Mouse (Mus musculus) heart, adult 2 months (tissue): Measurements from ENCODE around the gene Arfgap3. TPM values are rescaled to one million over a fixed set of nuclear protein-coding genes. Genes with fewer than 3 reads are reported as not detected.

Experiments used
- DNase-seq, 2 experiments: peaks; one replicate each; pipeline ENCODE4 v3.0.0; 2021
- H3K27ac ChIP-seq: fragments of 200-600 bp; 2 replicates; pipeline ENCODE4 v1.8.1; 2022
- H3K27me3 ChIP-seq: fragments of 200-500 bp; 2 replicates; pipeline ENCODE4 v1.6.1; 2012; ENCODE audit warnings: mild to moderate bottlenecking, low read length, inconsistent platforms, mixed read lengths; ENCODE audit not compliant: control insufficient read depth, insufficient read depth
- H3K36me3 ChIP-seq: fragments of 200-500 bp; 2 replicates; pipeline ENCODE4 v1.6.1; 2012; ENCODE audit warnings: low read length, inconsistent platforms; ENCODE audit not compliant: control insufficient read depth, insufficient read depth
- H3K4me1 ChIP-seq: fragments of 200-500 bp; 2 replicates; pipeline ENCODE4 v1.6.1; 2011; ENCODE audit warnings: low read length; ENCODE audit not compliant: control insufficient read depth, insufficient read depth
- H3K4me3 ChIP-seq: fragments of 200-600 bp; 2 replicates; pipeline ENCODE4 v1.8.1; 2022
- H3K79me2 ChIP-seq: fragments of 200-500 bp; replicated peaks from 2 replicates; pipeline ENCODE4 v1.6.1; 2012; ENCODE audit warnings: mild to moderate bottlenecking, inconsistent platforms, low read length, moderate library complexity, mixed read lengths; ENCODE audit not compliant: control insufficient read depth, insufficient read depth
- H3K9ac ChIP-seq: fragments of 200-500 bp; 2 replicates; pipeline ENCODE4 v1.6.1; 2012; ENCODE audit warnings: low read depth, mild to moderate bottlenecking, control low read depth, inconsistent platforms, low read length, mixed read lengths
- CTCF ChIP-seq: fragments of 200-600 bp; IDR thresholded peaks from 2 replicates; pipeline ENCODE4 v1.8.1; 2022; ENCODE audit warnings: antibody characterized with exemption, mild to moderate bottlenecking, moderate library complexity
- EP300 ChIP-seq: fragments of 200-500 bp; IDR thresholded peaks from 2 replicates; pipeline ENCODE4 v1.6.1; 2011; ENCODE audit warnings: low read depth, low read length, control low read depth; ENCODE audit not compliant: insufficient read depth
- POLR2A ChIP-seq: fragments of 200-500 bp; IDR thresholded peaks from 2 replicates; pipeline ENCODE4 v1.6.1; 2011; ENCODE audit warnings: mild to moderate bottlenecking, low read depth, low read length, control low read depth; ENCODE audit not compliant: insufficient read depth
- WGBS: fragments of 180-500 bp; shearing (Covaris S2); methylation state at CpG from one replicate; pipeline ENCODE4 v1.1.7; 2018; 5-methylcytosine and 5-hydroxymethylcytosine counted together
- intact Hi-C: fragments of 180-260 bp; cut with DNase I; formaldehyde crosslinking; loops from one replicate; pipeline ENCODE4 v1.15.1; 2025
- polyA plus RNA-seq: library from polyadenylated mRNA; depleted of rRNA; stranded (reverse); fragments of >200 nt; gene quantifications from 2 replicates; pipeline ENCODE4 v1.2.3, GENCODE M21; 2012
- total RNA-seq, 2 experiments: library from RNA; stranded (reverse); gene quantifications; 2 replicates each; pipeline ENCODE4 v1.2.3; 2021

The Arfgap3 gene
- total and polyA plus RNA-seq, 3 experiments: 9.6 to 12.2 (median 9.8) TPM

- H3K9ac ChIP-seq: no peak overlapping the region
- H3K27me3 ChIP-seq: no peaks in the 10 kb centered on the region
- 35% methylated on average over 7 of the region's 7 CpGs for WGBS
- TF ChIP-seq CTCF (no peak), POLR2A (no peak), EP300 (peak; percentile 76; the same call in 1 of the 2 replicates)
- H3K36me3 ChIP-seq: no peaks in the 10 kb centered on the region
- peak overlapping the region; percentile 42 for H3K27ac ChIP-seq
- no peaks in the 10 kb centered on the region for H3K79me2 ChIP-seq
- intact Hi-C loops: no loop called here
- H3K4me3 ChIP-seq: no peak overlapping the region
- peak; percentile 43 to 66 for DNase-seq
- peaks cover 6% of the 10 kb centered on the region for H3K4me1 ChIP-seq
Observed at GRCm38 (mm10) chr15:83344956-83345355, 5.1 kb downstream of the Arfgap3 start.

DNA sequence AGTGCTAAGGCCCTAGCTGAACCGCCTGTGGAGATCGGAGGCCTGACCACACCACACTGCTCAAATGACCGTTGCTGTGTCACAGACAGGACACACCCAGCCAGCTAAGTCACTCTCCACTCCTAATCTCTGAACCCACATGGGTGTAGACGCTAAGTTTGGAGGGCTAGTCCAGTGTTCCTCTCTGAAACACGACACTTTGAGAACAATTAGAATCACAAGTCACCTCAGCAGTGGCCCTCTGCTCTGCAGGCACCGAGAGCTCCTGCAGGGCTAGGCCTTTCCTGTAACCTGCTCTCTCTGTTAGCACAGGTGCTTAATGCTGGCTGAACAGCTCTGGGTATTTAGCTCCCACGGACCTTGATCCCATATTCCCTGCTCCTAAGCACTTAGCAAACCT is 5.9 kb downstream of the Arfgap3 start:
- H3K36me3 ChIP-seq: no peaks in the 10 kb centered on the region
- no peaks in the 10 kb centered on the region for H3K27me3 ChIP-seq
- H3K4me3 ChIP-seq: no peak overlapping the region
- intact Hi-C loops: no loop called here
- H3K27ac ChIP-seq: peak overlapping the region; percentile 42
- peaks cover 3% of the 10 kb centered on the region for H3K4me1 ChIP-seq
- H3K79me2 ChIP-seq: no peaks in the 10 kb centered on the region
- TF ChIP-seq CTCF (no peak), EP300 (no peak), POLR2A (no peak)
- no peak overlapping the region for H3K9ac ChIP-seq
- DNase-seq: peak in 1 of 2 experiments; percentile 20
- WGBS: 48% methylated on average over 7 of the region's 7 CpGs

DNA sequence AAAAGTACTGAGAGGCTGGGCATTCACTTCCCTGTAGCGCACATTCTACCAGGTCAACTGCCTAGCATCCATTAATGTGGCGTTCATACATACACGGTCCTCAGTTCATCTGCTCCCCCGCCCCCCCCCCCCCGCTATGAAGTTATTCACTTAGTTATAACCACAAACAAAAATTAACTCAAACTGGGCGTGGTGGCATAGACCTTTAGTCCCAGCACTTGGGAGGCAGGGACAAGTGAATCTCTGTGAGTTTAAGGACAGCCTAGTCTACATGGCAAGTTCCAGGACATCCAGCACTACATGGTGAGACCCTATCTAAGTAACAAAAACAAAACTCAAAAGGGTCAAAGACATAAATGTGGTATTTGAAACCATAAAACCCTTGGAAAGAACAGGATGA is 11.1 kb downstream of the Arfgap3 start:
- no peaks in the 10 kb centered on the region for H3K36me3 ChIP-seq
- H3K4me1 ChIP-seq: peaks cover 1% of the 10 kb centered on the region
- 87% methylated on average over 6 of the region's 6 CpGs for WGBS
- no peaks in the 10 kb centered on the region for H3K79me2 ChIP-seq
- no peak overlapping the region for H3K4me3 ChIP-seq
- no peak for TF ChIP-seq POLR2A
- TF ChIP-seq CTCF: no peak
- no peak for TF ChIP-seq EP300
- intact Hi-C loops: no loop called here
- no peak overlapping the region for H3K9ac ChIP-seq
- no peaks in the 10 kb centered on the region for H3K27me3 ChIP-seq
- H3K27ac ChIP-seq: no peak overlapping the region
- no peak for DNase-seq

GRCm38 (mm10) chr15:83337903-83338870 is 11.9 kb downstream of the Arfgap3 start:
- TF ChIP-seq POLR2A: no peak
- no peak for TF ChIP-seq CTCF
- TF ChIP-seq EP300: no peak
- Histone ChIP-seq H3K36me3 (no peaks in the 10 kb centered on the region), H3K4me1 (peaks cover 1% of the 10 kb centered on the region), H3K27me3 (no peaks in the 10 kb centered on the region), H3K9ac (no peak overlapping the region), H3K79me2 (no peaks in the 10 kb centered on the region), H3K27ac (no peak overlapping the region), H3K4me3 (no peak overlapping the region)
- no peak for DNase-seq
- intact Hi-C loops: no loop called here
- 69% methylated on average over 8 of the region's 8 CpGs for WGBS

DNA sequence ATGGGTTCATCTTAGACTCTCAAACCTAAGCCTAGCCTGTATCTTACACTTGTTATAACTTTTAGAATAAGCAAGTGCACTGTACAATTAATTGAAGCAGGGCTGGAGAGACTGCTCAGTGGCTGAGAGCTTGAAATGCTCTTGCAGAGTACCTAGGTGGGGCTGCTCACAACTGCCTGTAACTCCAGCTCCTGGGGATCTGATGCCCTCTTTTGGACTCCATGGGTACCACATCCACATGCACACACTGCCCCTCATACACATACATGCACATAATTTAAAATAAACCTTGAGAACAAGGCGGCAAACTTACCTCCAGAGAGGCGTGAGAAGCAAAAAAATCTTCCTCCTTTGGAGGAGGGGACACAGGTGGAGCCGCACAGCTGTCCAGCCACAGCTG is 17.7 kb downstream of the Arfgap3 start:
- no peak overlapping the region for H3K4me3 ChIP-seq
- 88% methylated on average over 3 of the region's 3 CpGs for WGBS
- TF ChIP-seq POLR2A (no peak), CTCF (peak; percentile 61), EP300 (no peak)
- H3K9ac ChIP-seq: no peak overlapping the region
- H3K4me1 ChIP-seq: no peaks in the 10 kb centered on the region
- H3K27me3 ChIP-seq: no peaks in the 10 kb centered on the region
- H3K79me2 ChIP-seq: no peaks in the 10 kb centered on the region
- intact Hi-C loops: no loop called here
- H3K27ac ChIP-seq: no peak overlapping the region
- H3K36me3 ChIP-seq: no peaks in the 10 kb centered on the region
- DNase-seq: no peak

DNA sequence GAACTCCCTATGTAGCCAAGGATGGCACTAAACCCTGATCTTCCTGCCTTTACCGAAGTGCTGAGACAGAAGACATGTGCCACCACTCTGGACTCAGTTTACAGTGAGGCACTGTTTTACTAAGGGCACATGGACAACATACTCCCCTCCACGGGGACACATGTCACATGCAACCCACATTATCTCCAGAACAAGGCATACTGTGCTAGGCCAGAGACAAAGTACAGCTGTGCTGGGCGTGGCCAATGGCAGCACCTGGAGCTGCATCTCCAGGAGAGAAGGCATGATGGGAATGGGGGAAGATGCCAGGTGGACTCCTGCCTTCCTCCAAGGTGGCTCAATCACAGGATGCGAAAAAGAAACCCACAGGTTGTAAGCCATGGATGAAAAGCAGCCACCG is 21.1 kb downstream of the Arfgap3 start:
- 83% methylated on average over 5 of the region's 5 CpGs for WGBS
- no peak for TF ChIP-seq EP300
- no peak for TF ChIP-seq CTCF
- no peak for TF ChIP-seq POLR2A
- Histone ChIP-seq H3K4me3 (no peak overlapping the region), H3K4me1 (no peaks in the 10 kb centered on the region), H3K9ac (no peak overlapping the region), H3K27ac (no peak overlapping the region), H3K27me3 (no peaks in the 10 kb centered on the region), H3K79me2 (no peaks in the 10 kb centered on the region), H3K36me3 (no peaks in the 10 kb centered on the region)
- DNase-seq: no peak
- intact Hi-C loops: no loop called here
